In genomic region chr11:30996670-30997069, GRCm38 (mm10) we compare ENCODE assay signal across 30 mouse cellular contexts. TPM values are rescaled to one million over a fixed set of nuclear protein-coding genes. Genes with fewer than 3 reads are reported as not detected.
DNase-seq lines count a peak whose midpoint lies in the region; ATAC-seq and TF ChIP-seq lines count a peak whose summit lies in the region.
"Had no signal": no experiment of that assay in that cellular context is flagged by ENCODE, and none has a peak within 500 bp of the region (broad histone marks: within the 10 kb centered on the region; RNA-seq: fewer than 3 reads in every experiment).

No protein-coding gene starts in this region.

- no peaks in the 10 kb centered on the region for H3K9me3 ChIP-seq in heart, embryonic 12.5 days (replicated peaks)
- H3K9me3 ChIP-seq in liver, embryonic 13.5 days (replicated peaks): no peaks in the 10 kb centered on the region
- H3K9me3 ChIP-seq in forebrain, embryonic 14.5 days (replicated peaks; ENCODE audit: control insufficient read depth, low read length): no peaks in the 10 kb centered on the region
- H3K9me3 ChIP-seq: embryonic facial prominence, embryonic 12.5 days; intestine, embryonic 15.5 days; limb, embryonic 15.5 days; lung, embryonic 15.5 days; megakaryocyte, embryonic 14.5 days; midbrain, embryonic 12.5 days; neural tube, embryonic 13.5 days had no signal

- no peak for TF ChIP-seq POLR2A in thymus, adult 2 months (IDR thresholded peaks at IDR 0.05; ENCODE audit: control insufficient read depth, extremely low read depth, insufficient read depth, low read length, poor library complexity)

- 82% methylated on average over 3 of the region's 3 CpGs for WGBS in heart, embryonic 12.5 days
- WGBS in liver, embryonic 13.5 days (ENCODE audit: insufficient replicate concordance): 58% methylated on average over 3 of the region's 3 CpGs
- WGBS in thymus, adult 2 months: 94% methylated on average over 3 of the region's 3 CpGs
- WGBS in forebrain, embryonic 14.5 days: 87% methylated on average over 3 of the region's 3 CpGs

- DNase-seq in heart, postnatal 4 days: no peak
- peak; percentile 6 for DNase-seq in R1 (ENCODE audit: low read depth, low spot score)
- peak; percentile 58 for DNase-seq in liver, embryonic 13.5 days
- DNase-seq in thymus, adult 2 months: no peak
- DNase-seq in lung, postnatal 25 days (ENCODE audit: low spot score): no peak
- no peak for DNase-seq in forebrain, embryonic 14.5 days (ENCODE audit: low spot score)
- DNase-seq: adrenal gland, postnatal 10 days; cerebellum, adult 11 months; cerebellum, adult 9-10 months; embryo, embryonic 11 days; forebrain, postnatal 0 days; heart, postnatal 14 days; kidney, adult 2 months; kidney, postnatal 4 days; left cerebral cortex, postnatal 4 days; lung, postnatal 36 days; right cerebral cortex, postnatal 14 days had no signal

- peak; percentile 82 for ATAC-seq in heart, embryonic 12.5 days (ENCODE audit: insufficient number of reproducible peaks, low FRiP score)
- peak; percentile 59 for ATAC-seq in liver, embryonic 13.5 days (ENCODE audit: low read depth)
- peak; percentile 57; the same call in 1 of the 2 replicates for ATAC-seq in megakaryocyte, adult 5-6 weeks (ENCODE audit: poor library complexity, severe bottlenecking)
- ATAC-seq in forebrain, embryonic 14.5 days: no peak
- ATAC-seq: activated CD4-positive, CD25-positive, alpha-beta regulatory T cell, adult 4 months; CD4-positive, CD25-positive, alpha-beta regulatory T cell, adult 4 months; forebrain, postnatal 0 days; hindbrain, postnatal 0 days; intestine, embryonic 15.5 days had no signal

- no peak overlapping the region for H3K4me3 ChIP-seq in heart, embryonic 12.5 days
- no peak overlapping the region for H3K4me3 ChIP-seq in liver, embryonic 13.5 days (replicated peaks)
- no peak overlapping the region for H3K4me3 ChIP-seq in thymus, adult 2 months (ENCODE audit: control insufficient read depth, insufficient read depth, low read length)
- H3K4me3 ChIP-seq in forebrain, embryonic 14.5 days (ENCODE audit: low read depth, low read length): no peak overlapping the region
- H3K4me3 ChIP-seq: embryonic facial prominence, embryonic 12.5 days; intestine, embryonic 15.5 days; limb, embryonic 15.5 days; lung, embryonic 15.5 days; megakaryocyte, embryonic 14.5 days; midbrain, embryonic 12.5 days; neural tube, embryonic 13.5 days had no signal

- H3K36me3 ChIP-seq in heart, embryonic 12.5 days: peaks cover 3% of the 10 kb centered on the region; the same call in 1 of the 2 replicates
- H3K36me3 ChIP-seq in liver, embryonic 13.5 days: no peaks in the 10 kb centered on the region
- H3K36me3 ChIP-seq in thymus, adult 2 months (ENCODE audit: control insufficient read depth, insufficient read depth, low read length): no peaks in the 10 kb centered on the region
- no peaks in the 10 kb centered on the region for H3K36me3 ChIP-seq in forebrain, embryonic 14.5 days (ENCODE audit: control insufficient read depth, insufficient read depth, low read length)
- H3K36me3 ChIP-seq: embryonic facial prominence, embryonic 12.5 days; intestine, embryonic 15.5 days; limb, embryonic 15.5 days; lung, embryonic 15.5 days; midbrain, embryonic 12.5 days; neural tube, embryonic 13.5 days had no signal

- H3K9ac ChIP-seq in heart, embryonic 12.5 days: no peak overlapping the region
- H3K9ac ChIP-seq in liver, embryonic 13.5 days: no peak overlapping the region
- no peak overlapping the region for H3K9ac ChIP-seq in forebrain, embryonic 14.5 days (ENCODE audit: low read length)
- H3K9ac ChIP-seq: embryonic facial prominence, embryonic 12.5 days; forebrain, postnatal 0 days; intestine, embryonic 15.5 days; limb, embryonic 15.5 days; lung, embryonic 15.5 days; midbrain, embryonic 12.5 days; neural tube, embryonic 13.5 days had no signal

- H3K27ac ChIP-seq in heart, embryonic 12.5 days (ENCODE audit: poor library complexity, severe bottlenecking): no peak overlapping the region
- H3K27ac ChIP-seq in liver, embryonic 13.5 days: no peak overlapping the region
- H3K27ac ChIP-seq in thymus, adult 2 months (ENCODE audit: control insufficient read depth, insufficient read depth, low read length): no peak overlapping the region
- no peak overlapping the region for H3K27ac ChIP-seq in forebrain, embryonic 14.5 days (ENCODE audit: low read depth, low read length)
- H3K27ac ChIP-seq: embryonic facial prominence, embryonic 12.5 days; hindbrain, postnatal 0 days; intestine, embryonic 15.5 days; kidney, postnatal 0 days; limb, embryonic 15.5 days; lung, embryonic 15.5 days; midbrain, embryonic 12.5 days; neural tube, embryonic 13.5 days had no signal

- H3K4me2 ChIP-seq in heart, embryonic 12.5 days: no peak overlapping the region
- no peak overlapping the region for H3K4me2 ChIP-seq in liver, embryonic 13.5 days
- H3K4me2 ChIP-seq in forebrain, embryonic 14.5 days (ENCODE audit: low read length): no peak overlapping the region
- H3K4me2 ChIP-seq: embryonic facial prominence, embryonic 12.5 days; intestine, embryonic 15.5 days; limb, embryonic 15.5 days; lung, embryonic 15.5 days; midbrain, embryonic 12.5 days; neural tube, embryonic 13.5 days had no signal

- no peak for TF ChIP-seq CTCF in thymus, adult 2 months (IDR thresholded peaks at IDR 0.05; ENCODE audit: borderline replicate concordance, control insufficient read depth, extremely low read depth, insufficient read depth, low read length, poor library complexity)

- H3K27me3 ChIP-seq in heart, embryonic 12.5 days (replicated peaks): no peaks in the 10 kb centered on the region
- H3K27me3 ChIP-seq in liver, embryonic 13.5 days: no peaks in the 10 kb centered on the region
- H3K27me3 ChIP-seq in thymus, adult 2 months (ENCODE audit: control insufficient read depth, insufficient read depth, low read length): no peaks in the 10 kb centered on the region
- no peaks in the 10 kb centered on the region for H3K27me3 ChIP-seq in forebrain, embryonic 14.5 days (replicated peaks; ENCODE audit: control insufficient read depth, insufficient read depth, low read length)
- H3K27me3 ChIP-seq: embryonic facial prominence, embryonic 12.5 days; intestine, embryonic 15.5 days; limb, embryonic 15.5 days; lung, embryonic 15.5 days; megakaryocyte, embryonic 14.5 days; midbrain, embryonic 12.5 days; neural tube, embryonic 13.5 days had no signal

- H3K4me1 ChIP-seq in heart, embryonic 12.5 days (replicated peaks): no peaks in the 10 kb centered on the region
- H3K4me1 ChIP-seq in liver, embryonic 13.5 days (replicated peaks): peaks cover 42% of the 10 kb centered on the region
- no peaks in the 10 kb centered on the region for H3K4me1 ChIP-seq in thymus, adult 2 months (replicated peaks; ENCODE audit: control insufficient read depth, insufficient read depth, low read length)
- H3K4me1 ChIP-seq in forebrain, embryonic 14.5 days (ENCODE audit: control insufficient read depth, insufficient read depth, low read length): no peaks in the 10 kb centered on the region
- H3K4me1 ChIP-seq: embryonic facial prominence, embryonic 12.5 days; intestine, embryonic 15.5 days; limb, embryonic 15.5 days; lung, embryonic 15.5 days; midbrain, embryonic 12.5 days; neural tube, embryonic 13.5 days had no signal

RNA-seq across cellular contexts. Expression of gene Chac2, which starts 10.5 kb away (rescaled TPM):
- polyA plus RNA-seq in heart, embryonic 12.5 days (2016; fragmentation: Nextera tagmentation; extraction: Ambion mirVana): 18.3 and 18.9 TPM in 2 replicates
- total RNA-seq in heart, postnatal 4 days (2021): 10 to 100 TPM in 1 of 2 experiments, 1 to 10 TPM in 1; 9.1 to 10.3 TPM
- 72.1 and 90.4 TPM in 2 replicates for polyA plus RNA-seq in liver, embryonic 13.5 days (2015; fragmentation: Nextera tagmentation; extraction: Ambion mirVana)
- total RNA-seq in megakaryocyte, adult 5-6 weeks (2015): 6.4 and 8.0 TPM in 2 replicates
- total RNA-seq in megakaryocyte, adult 5-6 weeks (2017): 22.8 and 25.3 TPM in 2 replicates
- 2.3 and 3.2 TPM in 2 replicates for polyA plus RNA-seq in thymus, adult 2 months (2012; rRNA removed)
- polyA plus RNA-seq in forebrain, embryonic 14.5 days (2014; fragmentation: Nextera tagmentation; extraction: Ambion mirVana): 24.4 and 28.7 TPM in 2 replicates

RNA-seq across cellular contexts. Expression of gene Erlec1, which starts 42.5 kb away (rescaled TPM):
- polyA plus RNA-seq in heart, embryonic 12.5 days (2016; fragmentation: Nextera tagmentation; extraction: Ambion mirVana): 11.4 TPM in 2 replicates
- 10 to 100 TPM; 40.3 to 42.9 TPM for total RNA-seq in heart, postnatal 4 days (2021)
- 5.6 and 6.2 TPM in 2 replicates for polyA plus RNA-seq in liver, embryonic 13.5 days (2015; fragmentation: Nextera tagmentation; extraction: Ambion mirVana)
- 36.9 and 37.6 TPM in 2 replicates for total RNA-seq in megakaryocyte, adult 5-6 weeks (2015)
- 19.6 and 29.1 TPM in 2 replicates for total RNA-seq in megakaryocyte, adult 5-6 weeks (2017)
- 17.2 and 19.8 TPM in 2 replicates for polyA plus RNA-seq in thymus, adult 2 months (2012; rRNA removed)
- polyA plus RNA-seq in forebrain, embryonic 14.5 days (2014; fragmentation: Nextera tagmentation; extraction: Ambion mirVana): 7.6 and 10.7 TPM in 2 replicates

Comparison
In these comparisons a context has a peak if more than half of its experiments do, and no peak if none do; other contexts are left out.
1. DNase-seq: peak in R1 (single experiment) and liver, embryonic 13.5 days (single experiment); none in heart, postnatal 4 days (single experiment), thymus, adult 2 months (single experiment), lung, postnatal 25 days (single experiment) and forebrain, embryonic 14.5 days (single experiment).